13 mouse cellular contexts compared by ENCODE assay signal in genomic region chr11:84721150-84721549, GRCm38 (mm10).
DNase-seq lines count a peak whose midpoint lies in the region; ATAC-seq and TF ChIP-seq lines count a peak whose summit lies in the region.
"Had no signal": no experiment of that assay in that cellular context is flagged by ENCODE, and none has a peak within 500 bp of the region (broad histone marks: within the 10 kb centered on the region; RNA-seq: fewer than 3 reads in every experiment).

No protein-coding gene starts in this region.

- TF ChIP-seq CTCF in layer of hippocampus, adult 2 months (conservative IDR thresholded peaks at IDR 0.05), result peak; percentile 65

- no peak overlapping the region for H3K27ac ChIP-seq in layer of hippocampus, adult 2 months
- H3K27ac ChIP-seq: liver, embryonic 13.5 days had no signal

- no peak overlapping the region for H3K4me3 ChIP-seq in layer of hippocampus, adult 2 months
- H3K4me3 ChIP-seq: liver, embryonic 13.5 days; megakaryocyte, embryonic 14.5 days had no signal

- DNase-seq in CD4-positive, CD25-positive, alpha-beta regulatory T cell, adult 2 months (ENCODE audit: low read depth, low spot score), result peak; percentile 8
- no peak for DNase-seq in layer of hippocampus, adult 2 months (ENCODE audit: low spot score in 2 of 2)
- DNase-seq in layer of hippocampus, adult 9-11 months, result no peak
- DNase-seq in 3T3-L1 (ENCODE audit: low read depth, low spot score) (peak; percentile 12), R1 (ENCODE audit: low read depth, low spot score) (peak; percentile 53)
- DNase-seq in urinary bladder, postnatal 10 days (ENCODE audit: low spot score), result no peak
- no peak for DNase-seq in adrenal gland, adult 8-10 months
- DNase-seq: adrenal gland, postnatal 36 days; cerebellum, adult 11-12 months; liver, embryonic 13.5 days had no signal

- ATAC-seq in CD4-positive, CD25-positive, alpha-beta regulatory T cell, adult 4 months, result no peak
- ATAC-seq: hindbrain, embryonic 16.5 days had no signal

Comparison
In these comparisons a context has a peak if more than half of its experiments do, and no peak if none do; other contexts are left out.
1. DNase-seq: peak in CD4-positive, CD25-positive, alpha-beta regulatory T cell, adult 2 months (single experiment), 3T3-L1 (single experiment) and R1 (single experiment); none in layer of hippocampus, adult 2 months (0 of 2), layer of hippocampus, adult 9-11 months (single experiment), urinary bladder, postnatal 10 days (single experiment) and adrenal gland, adult 8-10 months (single experiment).